Mouse (Mus musculus): ENCODE measurements around the gene Tmed8.
"Not testable (repeated sequence)": the region's sequence is repeated elsewhere in the genome, so short reads cannot be mapped to it uniquely, and the experiment has no call there.

The Tmed8 gene

DNA sequence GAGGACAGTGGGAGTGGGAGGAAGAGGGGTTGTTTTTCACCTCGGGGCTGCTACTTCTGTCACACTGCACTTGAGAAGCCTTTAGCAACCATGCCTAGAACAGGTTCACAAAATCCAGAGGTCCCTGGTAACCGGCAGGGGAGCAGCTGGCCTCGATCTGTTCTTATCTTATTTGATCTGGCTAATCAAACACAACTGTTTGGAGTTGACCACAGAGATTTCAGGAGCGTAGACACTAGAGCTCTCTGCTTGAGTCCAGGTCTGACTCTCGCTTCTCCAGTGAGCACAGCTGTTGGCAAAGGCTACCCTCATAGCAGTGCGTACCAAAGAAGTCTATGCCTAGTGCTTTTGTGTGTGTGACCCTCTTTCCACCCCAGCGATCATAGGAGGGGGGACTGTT, 42.2 kb downstream of the Tmed8 start:
- no peak for DNase-seq (ENCODE audit: low spot score)

DNA sequence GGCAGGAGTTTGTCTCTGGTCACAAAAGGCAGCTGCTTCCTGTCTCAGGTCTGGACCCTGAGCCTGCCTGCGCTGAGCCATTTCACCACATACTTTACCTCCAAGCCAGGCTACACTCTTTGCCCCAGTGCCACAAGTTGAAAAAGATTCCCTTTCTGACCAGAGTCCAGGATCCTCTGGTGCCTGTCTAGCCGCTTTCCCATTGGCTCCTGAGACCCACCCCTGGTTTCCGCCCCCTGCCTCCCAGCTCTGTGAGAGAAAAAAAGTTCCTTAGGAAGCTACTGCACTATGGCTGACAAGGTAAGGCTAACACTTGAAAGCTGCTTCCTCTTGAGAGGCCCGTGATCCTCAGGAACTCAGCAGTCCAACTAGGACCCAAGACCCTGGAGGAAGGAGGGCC, 42.9 kb downstream of the Tmed8 start:
- peak; percentile 12 for DNase-seq (ENCODE audit: low spot score)

DNA sequence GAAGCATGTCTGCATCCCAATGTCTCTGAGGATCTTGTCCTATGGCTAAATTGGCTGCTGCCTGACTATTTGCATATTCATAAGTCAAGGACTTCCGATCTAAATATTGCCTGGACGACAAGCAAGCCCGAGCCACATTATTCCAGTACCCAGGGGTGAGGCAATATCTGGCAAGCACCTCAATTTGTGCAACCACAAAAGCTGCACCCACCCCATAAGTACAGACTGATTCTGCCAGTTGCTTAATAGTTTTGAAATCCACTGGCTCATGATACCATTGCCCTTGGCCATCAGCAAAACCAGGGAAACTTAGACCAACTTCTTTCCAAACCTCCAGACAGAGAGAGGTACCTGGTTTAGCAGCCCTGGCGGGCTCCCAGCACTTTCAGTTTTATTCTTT, 45.8 kb downstream of the Tmed8 start:
- DNase-seq (ENCODE audit: low spot score): not testable (repeated sequence)

DNA sequence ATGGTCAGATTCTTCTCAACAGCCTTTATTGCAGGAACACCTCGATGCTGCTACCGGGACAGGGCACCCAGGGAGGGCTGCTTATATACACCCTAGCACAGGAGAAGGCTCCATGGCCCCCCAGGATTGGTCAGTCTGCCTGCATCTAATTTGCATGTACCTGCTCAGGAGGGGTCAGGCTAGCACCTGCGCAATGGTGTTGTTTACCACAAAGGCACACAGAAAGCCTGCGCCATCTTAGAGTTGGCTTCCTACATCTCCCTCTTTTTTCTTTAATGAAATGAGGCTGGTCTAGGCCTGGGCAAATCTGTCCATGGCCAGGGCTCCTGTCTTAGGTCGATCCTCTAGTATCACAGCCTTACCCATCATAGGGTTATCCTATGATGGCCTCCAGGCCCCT, 50.8 kb downstream of the Tmed8 start:
- DNase-seq (ENCODE audit: low spot score): no peak

DNA sequence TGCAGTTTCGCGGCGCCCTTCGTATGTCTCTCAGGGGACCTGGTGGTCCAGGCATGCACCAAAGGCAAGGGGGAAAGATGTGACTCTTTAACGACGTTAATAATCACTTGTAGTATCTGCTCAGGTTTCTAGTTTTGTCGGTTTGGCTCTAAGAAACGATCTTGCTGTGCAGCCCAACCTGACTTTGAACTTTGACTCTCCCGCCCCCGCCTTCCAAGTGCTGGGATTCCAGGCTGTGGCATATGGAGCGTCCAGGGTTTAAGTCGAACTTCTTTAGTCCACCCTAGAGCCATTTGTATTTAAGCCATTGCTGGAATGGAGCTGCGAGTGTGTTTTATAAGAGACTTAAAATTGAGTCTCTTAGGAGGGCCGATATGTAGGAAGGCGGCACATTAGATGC, 52.1 kb downstream of the Tmed8 start:
- DNase-seq (ENCODE audit: low spot score): peak; percentile 17

DNA sequence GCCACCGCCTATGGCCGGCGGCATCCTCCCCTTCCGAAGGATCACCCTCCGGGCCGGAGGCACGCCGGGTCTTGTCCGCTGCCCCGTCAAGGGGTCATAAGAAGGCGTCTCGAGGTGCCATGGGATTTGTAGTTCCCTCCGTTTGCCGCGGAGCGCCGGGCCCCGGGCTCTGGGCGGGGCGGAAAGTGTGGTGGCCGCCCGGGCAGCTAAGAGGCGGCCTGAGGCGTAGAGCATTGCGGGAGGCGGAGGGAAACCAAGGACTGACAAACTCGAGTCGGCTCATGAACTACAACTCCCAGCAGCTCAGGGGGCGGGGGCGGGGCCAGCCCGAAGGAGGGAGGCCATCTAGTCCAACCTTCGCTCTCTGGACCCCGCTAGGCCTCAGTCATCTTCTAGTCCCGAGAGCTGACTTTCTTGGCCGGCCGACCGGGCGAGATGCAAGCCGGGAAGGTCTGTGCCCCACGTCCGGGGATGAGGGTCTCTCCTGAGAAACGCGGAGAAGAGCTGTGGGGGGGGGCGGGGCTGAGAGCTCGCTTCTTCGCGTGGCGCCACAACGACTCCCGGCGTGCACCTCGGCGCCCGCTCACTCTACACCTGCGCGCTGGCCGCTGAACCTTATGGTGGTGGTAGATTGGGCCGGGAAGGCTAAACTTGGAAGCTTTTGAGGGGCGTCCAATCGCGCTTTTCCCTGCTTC, 52.7 kb downstream of the Tmed8 start, which contains the start of gene Pomt2:
Pomt2 (minus strand) TSS at position 574 of the 695 bp plus-strand sequence.
- DNase-seq (ENCODE audit: low spot score): peak; percentile 94

DNA sequence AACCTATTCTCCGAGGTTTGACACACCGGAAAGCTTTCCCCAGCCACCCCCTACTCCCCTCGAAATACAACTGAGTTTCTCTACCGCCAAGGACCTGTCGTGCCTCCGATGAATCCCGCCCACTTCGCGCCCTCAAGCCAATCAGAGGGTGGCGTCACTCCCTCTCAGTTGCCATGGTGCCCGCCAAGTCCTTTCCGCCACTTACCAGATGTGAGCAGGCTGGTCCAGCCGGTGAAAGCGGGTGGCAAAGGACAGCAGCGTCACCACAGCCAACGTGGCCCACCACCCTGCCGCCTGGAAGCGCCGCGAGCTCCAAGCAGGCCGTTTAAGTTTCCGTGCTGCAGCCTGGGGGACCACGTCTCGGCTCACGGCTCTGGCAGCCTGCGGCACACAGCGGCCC, 53.3 kb downstream of the Tmed8 start, which contains the start of gene Gstz1:
Gstz1 (plus strand) TSS at position 200 of the 400 bp plus-strand sequence.
- peak; percentile 96 for DNase-seq (ENCODE audit: low spot score)

DNA sequence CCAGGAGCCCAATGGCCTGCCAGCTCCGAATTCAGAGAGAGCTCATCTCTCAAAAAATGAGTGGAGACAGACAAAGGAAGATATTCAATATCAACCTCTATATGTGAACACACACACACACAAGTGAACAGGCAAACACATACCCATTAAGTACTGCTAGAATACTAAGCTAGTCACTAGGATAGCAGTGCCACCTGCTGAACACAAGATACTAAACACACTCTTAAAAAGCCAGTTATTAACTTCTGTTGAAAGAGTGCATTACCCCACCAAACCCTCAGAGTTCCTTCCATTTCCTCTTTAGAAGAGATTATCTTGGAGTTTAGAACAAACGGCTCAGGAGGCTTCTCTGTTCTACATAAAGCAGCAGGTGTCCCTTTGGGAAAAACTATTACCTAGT, 58.1 kb downstream of the Tmed8 start:
- DNase-seq (ENCODE audit: low spot score): no peak

DNA sequence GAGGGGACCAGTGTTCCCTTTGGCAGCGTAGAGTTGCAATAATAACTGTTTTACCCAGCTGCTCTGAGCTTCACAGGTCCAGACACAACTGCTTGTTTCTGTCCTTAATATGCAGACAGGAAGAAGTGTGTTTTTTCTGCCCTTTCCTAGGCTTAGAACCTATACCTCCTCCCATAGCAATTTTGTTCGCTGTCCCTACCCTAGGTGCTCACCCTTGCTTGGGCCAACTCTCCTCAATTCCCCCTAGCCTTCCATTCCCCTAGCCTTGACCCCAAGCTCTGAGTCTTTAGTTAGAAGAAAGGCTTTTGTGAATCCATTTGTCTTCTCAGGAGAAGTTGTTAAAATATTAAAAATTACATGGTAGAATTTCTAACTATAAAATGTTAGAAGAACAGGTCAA, 61.5 kb downstream of the Tmed8 start:
- DNase-seq (ENCODE audit: low spot score): no peak

DNA sequence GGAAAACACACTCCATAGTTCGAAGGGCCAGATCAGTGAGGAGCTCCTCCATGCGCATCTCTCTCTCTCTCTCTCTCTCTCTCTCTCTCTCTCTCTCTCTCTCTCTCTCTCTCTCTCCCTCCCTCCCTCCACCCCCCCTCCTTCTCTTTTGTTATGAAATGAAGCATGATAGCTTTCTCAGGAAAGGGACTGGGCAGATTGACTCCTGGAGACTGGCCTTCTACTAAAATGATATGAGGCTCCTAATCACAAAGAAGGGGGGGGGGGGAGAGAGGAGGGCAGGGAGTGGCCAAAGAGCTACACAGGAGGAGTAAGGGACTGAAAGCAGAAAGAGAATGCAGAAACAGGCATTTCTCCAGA, 61.9 kb downstream of the Tmed8 start:
- DNase-seq (ENCODE audit: low spot score): no peak

DNA sequence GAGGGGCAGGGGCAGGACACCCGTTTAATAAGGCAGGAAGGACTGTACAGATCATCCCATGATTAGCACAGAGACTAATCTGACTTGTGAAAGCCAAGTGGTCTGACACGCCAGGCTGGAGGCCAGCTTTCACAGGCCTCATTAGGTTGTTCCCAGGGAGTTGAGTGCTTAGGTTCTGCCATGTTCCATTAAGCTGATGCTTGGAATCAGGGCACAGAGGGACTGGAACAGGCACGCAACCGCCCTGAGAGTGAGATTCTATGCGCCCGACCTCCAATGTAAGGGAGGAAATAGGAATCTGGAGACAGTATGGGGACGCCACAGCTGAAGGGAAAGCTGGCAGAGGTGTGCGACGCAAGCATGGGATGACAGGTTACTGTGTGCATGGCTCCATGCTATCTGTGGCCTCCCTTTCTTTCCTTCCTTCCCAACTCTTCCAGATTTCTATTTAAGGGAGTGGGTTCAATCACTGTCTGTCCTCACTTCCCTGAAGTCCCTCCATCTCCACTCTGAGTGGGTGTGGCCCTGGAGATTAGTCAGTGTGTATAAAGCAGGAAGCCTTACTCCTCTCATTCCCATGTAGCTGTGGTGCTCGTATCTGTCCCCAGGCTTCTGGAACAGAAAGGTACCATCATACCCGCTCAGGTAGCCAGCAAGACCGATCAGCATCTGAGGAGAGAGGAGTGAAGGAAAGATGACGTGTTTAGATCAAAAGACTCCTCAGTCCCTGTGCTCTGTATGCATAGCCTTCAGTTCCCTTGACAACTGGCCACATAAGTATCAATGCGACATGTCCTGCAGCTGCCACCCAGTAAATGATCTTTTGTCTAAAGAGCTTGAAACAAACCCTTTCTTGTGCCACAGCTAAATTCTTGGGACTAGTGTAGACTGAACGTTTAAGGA, 62.6 kb downstream of the Tmed8 start:
- DNase-seq (ENCODE audit: low spot score): peak; percentile 35

DNA sequence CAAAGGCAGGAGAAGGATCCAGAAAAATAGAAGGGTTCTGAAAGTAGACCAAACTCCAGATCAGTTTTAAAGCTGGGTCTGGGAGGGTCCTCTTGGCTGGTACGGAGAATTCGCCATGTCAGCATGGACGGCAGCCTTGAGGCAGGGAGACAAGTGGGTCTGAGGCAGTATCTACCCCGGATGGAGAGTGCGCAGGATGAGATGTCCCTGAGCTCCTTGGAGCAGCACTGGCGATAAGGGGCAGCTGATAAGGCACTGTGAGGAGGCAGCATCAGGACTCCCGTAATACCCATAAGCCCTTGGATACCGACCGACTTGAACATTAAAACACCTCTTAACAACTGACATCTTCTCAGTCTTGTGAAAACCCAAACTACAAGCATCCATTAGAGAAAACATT, 67.5 kb downstream of the Tmed8 start:
- no peak for DNase-seq (ENCODE audit: low spot score)

DNA sequence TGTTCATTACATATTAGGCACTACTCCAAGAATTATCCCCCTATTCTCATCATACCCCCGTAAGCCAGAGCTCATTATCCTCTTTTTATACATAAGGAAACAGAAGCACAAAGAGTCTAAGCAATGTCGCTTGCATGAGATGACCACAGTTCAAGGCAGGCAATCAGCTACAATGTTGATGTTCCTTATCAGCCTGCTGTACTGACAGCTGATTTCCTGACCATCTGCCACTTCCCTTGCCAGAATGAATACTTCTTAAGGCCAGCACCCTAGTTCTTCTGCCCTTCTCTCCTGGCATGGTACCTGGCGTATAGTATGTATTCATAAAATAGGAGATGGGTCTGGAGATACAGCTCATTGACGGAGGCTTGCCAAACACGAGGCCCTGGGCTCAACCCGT, 68.0 kb downstream of the Tmed8 start:
- no peak for DNase-seq (ENCODE audit: low spot score)

DNA sequence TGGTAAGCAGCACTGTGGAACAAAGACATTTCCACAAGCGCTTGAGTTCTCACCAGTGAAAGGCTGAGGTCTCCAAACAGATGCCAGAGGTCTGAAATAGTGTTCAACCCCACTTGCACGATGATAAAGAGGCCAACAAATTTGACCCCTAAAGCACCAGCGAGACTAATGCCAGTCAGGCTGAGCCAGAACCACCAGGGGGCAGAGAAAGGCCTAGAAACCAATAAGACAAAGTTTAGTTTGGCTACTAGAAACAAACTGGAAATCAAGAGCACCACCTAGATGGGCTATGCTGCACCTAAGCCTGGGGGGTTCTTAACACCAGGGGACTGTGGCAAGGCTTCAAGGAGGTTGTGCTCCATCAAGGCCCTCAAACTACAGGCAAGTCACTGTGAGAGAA, 68.6 kb downstream of the Tmed8 start:
- DNase-seq (ENCODE audit: low spot score): peak; percentile 37

DNA sequence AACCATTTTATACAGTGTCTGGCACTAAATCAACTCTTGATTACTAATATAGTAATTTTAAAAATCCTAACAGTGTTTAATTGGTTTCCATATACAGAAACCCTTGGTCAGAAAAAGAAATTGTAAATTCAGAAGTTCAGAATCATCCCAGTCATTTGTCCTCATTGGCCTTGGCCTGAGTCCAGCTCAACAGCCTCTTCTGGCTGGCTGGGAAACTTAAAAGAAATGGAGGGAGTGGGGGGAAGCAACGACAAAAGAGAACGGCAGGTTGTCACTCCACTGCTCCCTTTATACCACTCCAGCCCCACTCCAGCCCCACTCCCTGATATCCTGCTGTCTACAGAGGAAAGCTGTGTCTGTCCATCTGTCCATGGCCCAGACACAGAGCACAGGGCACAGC, 69.1 kb downstream of the Tmed8 start:
- DNase-seq (ENCODE audit: low spot score): no peak

DNA sequence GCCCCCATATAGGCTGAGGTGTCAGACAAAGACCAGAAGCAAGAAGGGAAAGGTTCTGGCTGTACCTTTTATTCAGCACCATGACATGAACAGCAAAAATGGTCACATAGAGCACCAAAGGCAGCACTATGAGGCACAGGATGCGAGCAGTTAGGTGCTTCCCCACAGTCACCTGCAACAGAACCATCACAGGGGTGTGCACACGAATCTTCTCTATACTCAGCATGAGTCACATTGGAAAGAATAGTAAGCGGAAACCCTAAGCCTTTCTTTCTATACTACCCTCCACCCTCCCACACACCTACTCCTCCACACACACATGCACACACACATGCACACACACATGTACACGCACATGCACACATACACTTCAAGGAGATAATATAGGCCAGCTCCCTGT, 70.0 kb downstream of the Tmed8 start:
- DNase-seq (ENCODE audit: low spot score): no peak

DNA sequence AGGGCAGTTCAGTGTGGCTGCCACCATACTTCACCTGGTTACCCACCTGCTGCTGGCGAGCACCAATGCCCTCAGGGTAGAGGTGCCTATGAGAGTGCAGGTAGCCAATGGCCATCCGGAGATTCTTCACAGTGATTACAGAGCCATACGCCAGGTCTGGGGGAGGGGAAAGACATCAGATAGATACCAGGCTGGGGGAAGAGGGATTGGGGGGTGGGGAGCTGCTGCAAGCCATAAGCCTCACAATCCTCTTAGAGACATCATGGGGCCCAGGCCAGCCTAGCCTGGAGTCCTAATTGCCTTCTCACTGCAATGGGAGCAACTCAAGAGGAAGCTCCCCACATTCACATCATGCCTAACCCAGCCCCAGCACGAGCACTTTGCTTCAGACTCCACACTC, 73.0 kb downstream of the Tmed8 start:
- DNase-seq (ENCODE audit: low spot score): no peak

DNA sequence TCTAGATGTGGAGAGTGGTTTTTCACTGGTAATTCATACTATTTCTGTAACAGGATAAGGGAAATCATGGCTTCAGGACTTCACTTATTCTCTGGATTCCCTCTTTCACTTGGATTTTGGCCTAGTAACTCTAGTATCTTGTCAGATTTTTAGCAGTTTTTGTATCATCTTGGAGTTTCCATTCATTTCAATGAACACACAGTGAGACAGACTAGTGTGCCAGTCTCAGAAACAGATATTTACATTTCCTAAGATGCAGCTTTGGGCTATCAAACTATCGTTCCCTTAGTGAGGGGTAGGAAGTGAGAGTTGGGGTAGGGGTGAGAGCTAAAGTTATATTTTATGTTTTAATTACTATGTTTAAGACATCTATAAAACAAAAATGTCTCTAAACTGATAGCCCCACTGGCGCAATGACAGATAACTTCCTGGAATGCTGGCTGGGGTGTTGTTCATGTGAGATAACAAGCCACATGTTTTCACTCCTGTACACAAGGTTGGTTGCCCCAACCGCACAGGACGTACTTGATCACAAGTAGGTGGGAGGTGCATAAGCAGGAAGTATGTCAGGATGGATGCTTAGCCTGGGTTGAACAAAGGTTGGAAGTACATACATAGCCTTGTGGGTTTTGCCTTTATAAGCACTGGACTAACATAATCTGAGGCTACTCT, 78.2 kb downstream of the Tmed8 start:
- DNase-seq (ENCODE audit: low spot score): no peak

Data from embryo, embryonic 10 days (tissue).